Mouse (Mus musculus): ENCODE results near the gene Gpr108. TPM values are rescaled to one million over a fixed set of nuclear protein-coding genes. Genes with fewer than 3 reads are reported as not detected.

The Gpr108 gene
- total RNA-seq, 4 experiments from 2014 or later: 29.1 to 35.0 (median 31.0) TPM

GRCm38 (mm10) chr17:57273846-57274245 is 25.6 kb upstream of the Gpr108 start:
- DNase-seq (ENCODE audit: low spot score): no peak

GRCm38 (mm10) chr17:57271301-57271700 is 23.1 kb upstream of the Gpr108 start:
- no peak for DNase-seq (ENCODE audit: low spot score)

GRCm38 (mm10) chr17:57267556-57268126 is 19.4 kb upstream of the Gpr108 start:
- peak; percentile 53 for DNase-seq (ENCODE audit: low spot score)

GRCm38 (mm10) chr17:57264972-57265945 is 17.0 kb upstream of the Gpr108 start:
- DNase-seq (ENCODE audit: low spot score): peak; percentile 68

- no peak for DNase-seq (ENCODE audit: low spot score)
Measured at GRCm38 (mm10) chr17:57264164-57264563, 15.9 kb upstream of the Gpr108 start.

- DNase-seq (ENCODE audit: low spot score): no peak
Measured at GRCm38 (mm10) chr17:57262901-57263550, 14.8 kb upstream of the Gpr108 start.

GRCm38 (mm10) chr17:57261796-57262195 is 13.6 kb upstream of the Gpr108 start:
- DNase-seq (ENCODE audit: low spot score): no peak

- no peak for DNase-seq (ENCODE audit: low spot score)
Measured at GRCm38 (mm10) chr17:57261286-57261685, 13.0 kb upstream of the Gpr108 start.

GRCm38 (mm10) chr17:57260351-57260750 is 12.1 kb upstream of the Gpr108 start:
- DNase-seq (ENCODE audit: low spot score): no peak

GRCm38 (mm10) chr17:57259742-57260141 is 11.5 kb upstream of the Gpr108 start:
- peak; percentile 81 for DNase-seq (ENCODE audit: low spot score)

- DNase-seq (ENCODE audit: low spot score): no peak
Measured at GRCm38 (mm10) chr17:57258191-57258590, 9.9 kb upstream of the Gpr108 start.

GRCm38 (mm10) chr17:57256921-57257485 is 8.8 kb upstream of the Gpr108 start:
- DNase-seq (ENCODE audit: low spot score): no peak

GRCm38 (mm10) chr17:57255354-57255753 is 7.1 kb upstream of the Gpr108 start:
- DNase-seq (ENCODE audit: low spot score): peak; percentile 60

GRCm38 (mm10) chr17:57253306-57253705 is 5.1 kb upstream of the Gpr108 start:
- no peak for DNase-seq (ENCODE audit: low spot score)

GRCm38 (mm10) chr17:57251431-57251830 is 3.2 kb upstream of the Gpr108 start:
- DNase-seq (ENCODE audit: low spot score): no peak

GRCm38 (mm10) chr17:57250461-57251160 is 2.4 kb upstream of the Gpr108 start:
- peak; percentile 70 for DNase-seq (ENCODE audit: low spot score)

- peak; percentile 99 for DNase-seq (ENCODE audit: low spot score)
Measured at GRCm38 (mm10) chr17:57249186-57250181, 1.2 kb upstream of the Gpr108 start, which contains the start of gene Trip10. Trip10 (plus strand) TSS chr17:57249455.

- no peak for DNase-seq (ENCODE audit: low spot score)
Measured at GRCm38 (mm10) chr17:57248771-57249170, 525 bp upstream of the Gpr108 start.

GRCm38 (mm10) chr17:57247393-57248200 is 649 bp downstream of the Gpr108 start:
- DNase-seq (ENCODE audit: low spot score): peak; percentile 100

All from heart, adult 8-10 months (tissue).